Mouse (Mus musculus): Measurements from ENCODE around the gene Rbms1. TPM values are rescaled to one million over a fixed set of nuclear protein-coding genes. Genes with fewer than 3 reads are reported as not detected.

The Rbms1 gene
- polyA plus RNA-seq, 1 experiment, result 94.8 TPM

GRCm38 (mm10) chr2:60893042-60893441 lies 70.0 kb downstream of the Rbms1 start:
- H3K27ac ChIP-seq (ENCODE audit: insufficient read depth, low read length), result no peak overlapping the region
- H3K27me3 ChIP-seq (ENCODE audit: control insufficient read depth, insufficient read depth, low read length), result no peaks in the 10 kb centered on the region
- no peak overlapping the region for H3K4me3 ChIP-seq (ENCODE audit: extremely low read depth, insufficient read depth, insufficient read length)
- 100% methylated on average over 1 of the region's 1 CpGs for WGBS
- TF ChIP-seq POLR2A (IDR thresholded peaks at IDR 0.05; ENCODE audit: low read depth, low read length) (no peak), CTCF (IDR thresholded peaks at IDR 0.05; ENCODE audit: extremely low read depth, insufficient read depth, insufficient read length, insufficient replicate concordance) (no peak)
- H3K4me1 ChIP-seq (ENCODE audit: control insufficient read depth, insufficient read depth, insufficient read length), result no peaks in the 10 kb centered on the region
- no peak for DNase-seq (ENCODE audit: low read depth in 1 of 2, low spot score in 2 of 2)
- no peaks in the 10 kb centered on the region for H3K36me3 ChIP-seq (ENCODE audit: control insufficient read depth, insufficient read depth, low read length)

- Histone ChIP-seq H3K27ac (ENCODE audit: insufficient read depth, low read length) (no peak overlapping the region), H3K36me3 (ENCODE audit: control insufficient read depth, insufficient read depth, low read length) (no peaks in the 10 kb centered on the region), H3K27me3 (ENCODE audit: control insufficient read depth, insufficient read depth, low read length) (0 out of 2 replicates have a peak, but pooled peaks cover 2% of the 10 kb centered on the region), H3K4me1 (ENCODE audit: control insufficient read depth, insufficient read depth, insufficient read length) (peaks cover 9% of the 10 kb centered on the region; the same call in 1 of the 2 replicates), H3K4me3 (ENCODE audit: extremely low read depth, insufficient read depth, insufficient read length) (no peak overlapping the region)
- WGBS, result 23% methylated on average over 4 of the region's 4 CpGs
- peak in 1 of 2 experiments; percentile 18 for DNase-seq (ENCODE audit: low read depth in 1 of 2, low spot score in 2 of 2)
- TF ChIP-seq CTCF (IDR thresholded peaks at IDR 0.05; ENCODE audit: extremely low read depth, insufficient read depth, insufficient read length, insufficient replicate concordance), result no peak
- TF ChIP-seq POLR2A (IDR thresholded peaks at IDR 0.05; ENCODE audit: low read depth, low read length), result no peak
These were observed 79.1 kb downstream of the Rbms1 start for GRCm38 (mm10) chr2:60883931-60884330.

- no peak overlapping the region for H3K27ac ChIP-seq (ENCODE audit: insufficient read depth, low read length)
- H3K36me3 ChIP-seq (ENCODE audit: control insufficient read depth, insufficient read depth, low read length), result no peaks in the 10 kb centered on the region
- H3K4me1 ChIP-seq (ENCODE audit: control insufficient read depth, insufficient read depth, insufficient read length), result peaks cover 15% of the 10 kb centered on the region; the same call in 1 of the 2 replicates
- DNase-seq (ENCODE audit: low read depth in 1 of 2, low spot score in 2 of 2), result no peak
- no peak for TF ChIP-seq POLR2A (IDR thresholded peaks at IDR 0.05; ENCODE audit: low read depth, low read length)
- TF ChIP-seq CTCF (IDR thresholded peaks at IDR 0.05; ENCODE audit: extremely low read depth, insufficient read depth, insufficient read length, insufficient replicate concordance), result no peak
- H3K27me3 ChIP-seq (ENCODE audit: control insufficient read depth, insufficient read depth, low read length), result 0 out of 2 replicates have a peak, but pooled peaks cover 2% of the 10 kb centered on the region
- WGBS, result 32% methylated on average over 3 of the region's 3 CpGs
- H3K4me3 ChIP-seq (ENCODE audit: extremely low read depth, insufficient read depth, insufficient read length), result no peak overlapping the region
These were observed 80.0 kb downstream of the Rbms1 start for GRCm38 (mm10) chr2:60883043-60883365.

GRCm38 (mm10) chr2:60882202-60883042 lies 80.6 kb downstream of the Rbms1 start:
- WGBS, result 72% methylated on average over 5 of the region's 5 CpGs
- TF ChIP-seq CTCF (IDR thresholded peaks at IDR 0.05; ENCODE audit: extremely low read depth, insufficient read depth, insufficient read length, insufficient replicate concordance) (no peak), POLR2A (IDR thresholded peaks at IDR 0.05; ENCODE audit: low read depth, low read length) (no peak)
- Histone ChIP-seq H3K4me3 (ENCODE audit: extremely low read depth, insufficient read depth, insufficient read length) (no peak overlapping the region), H3K4me1 (ENCODE audit: control insufficient read depth, insufficient read depth, insufficient read length) (peaks cover 19% of the 10 kb centered on the region; the same call in 1 of the 2 replicates), H3K27me3 (ENCODE audit: control insufficient read depth, insufficient read depth, low read length) (0 out of 2 replicates have a peak, but pooled peaks cover 2% of the 10 kb centered on the region), H3K27ac (ENCODE audit: insufficient read depth, low read length) (no peak overlapping the region), H3K36me3 (ENCODE audit: control insufficient read depth, insufficient read depth, low read length) (no peaks in the 10 kb centered on the region)
- no peak for DNase-seq (ENCODE audit: low read depth in 1 of 2, low spot score in 2 of 2)

GRCm38 (mm10) chr2:60881571-60882041 lies 81.4 kb downstream of the Rbms1 start:
- peak overlapping the region; percentile 96 for H3K4me3 ChIP-seq (ENCODE audit: extremely low read depth, insufficient read depth, insufficient read length)
- DNase-seq (ENCODE audit: low read depth in 1 of 2, low spot score in 2 of 2), result no peak
- H3K36me3 ChIP-seq (ENCODE audit: control insufficient read depth, insufficient read depth, low read length), result no peaks in the 10 kb centered on the region
- TF ChIP-seq POLR2A (IDR thresholded peaks at IDR 0.05; ENCODE audit: low read depth, low read length), result no peak
- no peak for TF ChIP-seq CTCF (IDR thresholded peaks at IDR 0.05; ENCODE audit: extremely low read depth, insufficient read depth, insufficient read length, insufficient replicate concordance)
- 7% methylated on average over 27 of the region's 27 CpGs for WGBS
- H3K27me3 ChIP-seq (ENCODE audit: control insufficient read depth, insufficient read depth, low read length), result 0 out of 2 replicates have a peak, but pooled peaks cover 2% of the 10 kb centered on the region
- peak overlapping the region; percentile 44 for H3K27ac ChIP-seq (ENCODE audit: insufficient read depth, low read length)
- peaks cover 21% of the 10 kb centered on the region; the same call in 1 of the 2 replicates for H3K4me1 ChIP-seq (ENCODE audit: control insufficient read depth, insufficient read depth, insufficient read length)

- peak overlapping the region; percentile 96 for H3K27ac ChIP-seq (ENCODE audit: insufficient read depth, low read length)
- 0 out of 2 replicates have a peak, but pooled peaks cover 2% of the 10 kb centered on the region for H3K27me3 ChIP-seq (ENCODE audit: control insufficient read depth, insufficient read depth, low read length)
- peak; percentile 57 to 69 for DNase-seq (ENCODE audit: low read depth in 1 of 2, low spot score in 2 of 2)
- H3K4me1 ChIP-seq (ENCODE audit: control insufficient read depth, insufficient read depth, insufficient read length), result peaks cover 21% of the 10 kb centered on the region; the same call in 1 of the 2 replicates
- no peaks in the 10 kb centered on the region for H3K36me3 ChIP-seq (ENCODE audit: control insufficient read depth, insufficient read depth, low read length)
- H3K4me3 ChIP-seq (ENCODE audit: extremely low read depth, insufficient read depth, insufficient read length), result peak overlapping the region; percentile 96
- TF ChIP-seq CTCF (IDR thresholded peaks at IDR 0.05; ENCODE audit: extremely low read depth, insufficient read depth, insufficient read length, insufficient replicate concordance) (no peak), POLR2A (IDR thresholded peaks at IDR 0.05; ENCODE audit: low read depth, low read length) (peak; percentile 8; the same call in 1 of the 2 replicates)
- 3% methylated on average over 98 of the region's 104 CpGs for WGBS
These were observed 82.0 kb downstream of the Rbms1 start for GRCm38 (mm10) chr2:60880789-60881570.
